In genomic region chr3:121344951-121345642, GRCm38 (mm10) we compare ENCODE assay signal across 10 mouse cellular contexts. TPM values are rescaled to one million over a fixed set of nuclear protein-coding genes. Genes with fewer than 3 reads are reported as not detected.
DNase-seq lines count a peak whose midpoint lies in the region; ATAC-seq lines count a peak whose summit lies in the region.
"Had no signal": no experiment of that assay in that cellular context is flagged by ENCODE, and none has a peak within 500 bp of the region (broad histone marks: within the 10 kb centered on the region; RNA-seq: fewer than 3 reads in every experiment).

No protein-coding gene starts in this region.

- peaks cover 65% of the 10 kb centered on the region for H3K4me1 ChIP-seq in forebrain, embryonic 10.5 days
- peaks cover 25% of the 10 kb centered on the region for H3K4me1 ChIP-seq in forebrain, embryonic 16.5 days (replicated peaks; ENCODE audit: control insufficient read depth, insufficient read depth, low read length)
- peaks cover 52% of the 10 kb centered on the region for H3K4me1 ChIP-seq in neural tube, embryonic 13.5 days (replicated peaks)
- H3K4me1 ChIP-seq in liver, embryonic 12.5 days: peaks cover 43% of the 10 kb centered on the region

- no peak overlapping the region for H3K9ac ChIP-seq in forebrain, embryonic 16.5 days (replicated peaks; ENCODE audit: low read depth, low read length)
- H3K9ac ChIP-seq in neural tube, embryonic 13.5 days: no peak overlapping the region
- no peak overlapping the region for H3K9ac ChIP-seq in liver, embryonic 12.5 days

- H3K9me3 ChIP-seq in forebrain, embryonic 10.5 days: no peaks in the 10 kb centered on the region
- no peaks in the 10 kb centered on the region for H3K9me3 ChIP-seq in forebrain, embryonic 16.5 days (ENCODE audit: control insufficient read depth, low read length)
- no peaks in the 10 kb centered on the region for H3K9me3 ChIP-seq in neural tube, embryonic 13.5 days
- no peaks in the 10 kb centered on the region for H3K9me3 ChIP-seq in liver, embryonic 12.5 days (replicated peaks)

- no peak overlapping the region for H3K4me2 ChIP-seq in forebrain, embryonic 16.5 days (ENCODE audit: low read length)
- H3K4me2 ChIP-seq in neural tube, embryonic 13.5 days: no peak overlapping the region
- H3K4me2 ChIP-seq in liver, embryonic 12.5 days: no peak overlapping the region

- 67% methylated on average over 11 of the region's 11 CpGs for WGBS in forebrain, embryonic 10.5 days
- WGBS in forebrain, embryonic 16.5 days: 60% methylated on average over 11 of the region's 11 CpGs
- 58% methylated on average over 11 of the region's 11 CpGs for WGBS in neural tube, embryonic 13.5 days
- 19% methylated on average over 11 of the region's 11 CpGs for WGBS in liver, embryonic 12.5 days (ENCODE audit: insufficient replicate concordance)

- H3K27me3 ChIP-seq in forebrain, embryonic 10.5 days (ENCODE audit: poor library complexity, severe bottlenecking): peaks cover 7% of the 10 kb centered on the region; the same call in 1 of the 2 replicates
- H3K27me3 ChIP-seq in forebrain, embryonic 16.5 days (replicated peaks; ENCODE audit: control insufficient read depth, insufficient read depth, low read length): no peaks in the 10 kb centered on the region
- no peaks in the 10 kb centered on the region for H3K27me3 ChIP-seq in neural tube, embryonic 13.5 days
- no peaks in the 10 kb centered on the region for H3K27me3 ChIP-seq in liver, embryonic 12.5 days (replicated peaks)

- peaks cover 2% of the 10 kb centered on the region; the same call in 1 of the 2 replicates for H3K36me3 ChIP-seq in forebrain, embryonic 10.5 days (replicated peaks)
- no peaks in the 10 kb centered on the region for H3K36me3 ChIP-seq in forebrain, embryonic 16.5 days (ENCODE audit: control insufficient read depth, insufficient read depth)
- H3K36me3 ChIP-seq in neural tube, embryonic 13.5 days: no peaks in the 10 kb centered on the region
- H3K36me3 ChIP-seq in liver, embryonic 12.5 days: no peaks in the 10 kb centered on the region

- H3K4me3 ChIP-seq in forebrain, embryonic 10.5 days: no peak overlapping the region
- H3K4me3 ChIP-seq in forebrain, embryonic 16.5 days (replicated peaks; ENCODE audit: low read length): no peak overlapping the region
- H3K4me3 ChIP-seq in neural tube, embryonic 13.5 days: no peak overlapping the region
- no peak overlapping the region for H3K4me3 ChIP-seq in liver, embryonic 12.5 days
- H3K4me3 ChIP-seq: erythroblast, embryonic 14.5 days; myocyte had no signal

- DNase-seq in forebrain, embryonic 10.5 days (ENCODE audit: extremely low spot score, low spot score): no peak
- DNase-seq in neural tube, embryonic 10.5 days (ENCODE audit: extremely low spot score, low spot score): no peak
- peak; percentile 37 to 47 for DNase-seq in thymus, postnatal 36 days
- DNase-seq in gastrocnemius, adult 8-10 months (ENCODE audit: low spot score in 2 of 2): no peak
- no peak for DNase-seq in gastrocnemius, adult 18-20 months (ENCODE audit: low spot score)

- peak overlapping the region; percentile 77 for H3K27ac ChIP-seq in forebrain, embryonic 10.5 days
- H3K27ac ChIP-seq in forebrain, embryonic 16.5 days (ENCODE audit: low read length): no peak overlapping the region
- H3K27ac ChIP-seq in neural tube, embryonic 13.5 days (replicated peaks): peak overlapping the region; percentile 52; the same call in 1 of the 2 replicates
- H3K27ac ChIP-seq in liver, embryonic 12.5 days: peak overlapping the region; percentile 68

- no peak for ATAC-seq in forebrain, embryonic 16.5 days
- ATAC-seq in neural tube, embryonic 13.5 days (ENCODE audit: low read depth): no peak
- peak; percentile 20 for ATAC-seq in liver, embryonic 12.5 days

RNA-seq across cellular contexts. Expression of gene Alg14, which starts 53.5 kb away (rescaled TPM):
- polyA plus RNA-seq in forebrain, embryonic 10.5 days (2016; fragmentation: Nextera tagmentation; extraction: Ambion mirVana): 30.9 and 34.0 TPM in 2 replicates
- polyA plus RNA-seq in forebrain, embryonic 16.5 days (2015; fragmentation: Nextera tagmentation; extraction: Ambion mirVana): 29.8 and 35.7 TPM in 2 replicates
- 37.9 and 39.3 TPM in 2 replicates for polyA plus RNA-seq in neural tube, embryonic 13.5 days (2015; fragmentation: Nextera tagmentation; extraction: Ambion mirVana)
- polyA plus RNA-seq in liver, embryonic 12.5 days (2016; fragmentation: Nextera tagmentation; extraction: Ambion mirVana): 18.1 and 20.0 TPM in 2 replicates
- 1 to 10 TPM; 5.2 to 9.5 (median 6.4) TPM for total RNA-seq in gastrocnemius, adult 8-10 months (2022)
- 1 to 10 TPM; 6.7 to 6.9 TPM for total RNA-seq in gastrocnemius, adult 18-20 months (2021)

Comparison
In these comparisons a context has a peak if more than half of its experiments do, and no peak if none do; other contexts are left out.
1. DNase-seq: peak in thymus, postnatal 36 days (2 of 2); none in forebrain, embryonic 10.5 days (single experiment), neural tube, embryonic 10.5 days (single experiment), gastrocnemius, adult 8-10 months (0 of 2) and gastrocnemius, adult 18-20 months (single experiment).